Comparison of ENCODE assay signal across 17 mouse cellular contexts in genomic region chr15:78872021-78872608, GRCm38 (mm10). TPM values are rescaled to one million over a fixed set of nuclear protein-coding genes. Genes with fewer than 3 reads are reported as not detected.
DNase-seq lines count a peak whose midpoint lies in the region; ATAC-seq and TF ChIP-seq lines count a peak whose summit lies in the region.
"Had no signal": no experiment of that assay in that cellular context is flagged by ENCODE, and none has a peak within 500 bp of the region (broad histone marks: within the 10 kb centered on the region; RNA-seq: fewer than 3 reads in every experiment).

No protein-coding gene starts in this region.

- no peaks in the 10 kb centered on the region for H3K9me3 ChIP-seq in kidney, embryonic 16.5 days (ENCODE audit: low read length)
- H3K9me3 ChIP-seq in midbrain, postnatal 0 days (ENCODE audit: low read length), result no peaks in the 10 kb centered on the region
- H3K9me3 ChIP-seq in midbrain, embryonic 10.5 days (replicated peaks), result no peaks in the 10 kb centered on the region
- H3K9me3 ChIP-seq: heart, embryonic 15.5 days; hindbrain, embryonic 13.5 days had no signal

- H3K9ac ChIP-seq in kidney, embryonic 16.5 days (replicated peaks; ENCODE audit: low read length), result 0 out of 2 replicates have a peak overlapping the region, but pooled peaks have one; percentile 28
- no peak overlapping the region for H3K9ac ChIP-seq in midbrain, postnatal 0 days (replicated peaks; ENCODE audit: low read length, poor library complexity, severe bottlenecking)
- H3K9ac ChIP-seq: heart, embryonic 15.5 days; hindbrain, embryonic 13.5 days had no signal

- 45% methylated on average over 5 of the region's 5 CpGs for WGBS in kidney, embryonic 16.5 days
- WGBS in midbrain, postnatal 0 days, result 48% methylated on average over 5 of the region's 5 CpGs
- WGBS in midbrain, embryonic 10.5 days, result 65% methylated on average over 5 of the region's 5 CpGs

- ATAC-seq in kidney, embryonic 16.5 days (ENCODE audit: low FRiP score, low TSS enrichment), result no peak
- ATAC-seq in midbrain, postnatal 0 days (ENCODE audit: low FRiP score), result no peak
- ATAC-seq in activated CD4-positive, CD25-positive, alpha-beta regulatory T cell, adult 4 months, result no peak
- ATAC-seq: forebrain, embryonic 16.5 days had no signal

- no peak overlapping the region for H3K4me2 ChIP-seq in kidney, embryonic 16.5 days (replicated peaks; ENCODE audit: low read depth, low read length)
- H3K4me2 ChIP-seq in midbrain, postnatal 0 days (ENCODE audit: low read depth, low read length, poor library complexity, severe bottlenecking), result no peak overlapping the region
- H3K4me2 ChIP-seq: heart, embryonic 15.5 days; hindbrain, embryonic 13.5 days had no signal

- no peaks in the 10 kb centered on the region for H3K27me3 ChIP-seq in kidney, embryonic 16.5 days (ENCODE audit: insufficient read depth, low read length)
- H3K27me3 ChIP-seq in midbrain, postnatal 0 days (ENCODE audit: insufficient read depth, low read length), result no peaks in the 10 kb centered on the region
- H3K27me3 ChIP-seq in midbrain, embryonic 10.5 days (ENCODE audit: low read depth, poor library complexity, severe bottlenecking), result no peaks in the 10 kb centered on the region
- H3K27me3 ChIP-seq: heart, embryonic 15.5 days; hindbrain, embryonic 13.5 days had no signal

- H3K4me3 ChIP-seq in kidney, embryonic 16.5 days (ENCODE audit: low read length), result no peak overlapping the region
- no peak overlapping the region for H3K4me3 ChIP-seq in midbrain, postnatal 0 days (ENCODE audit: low read depth, low read length)
- H3K4me3 ChIP-seq in midbrain, embryonic 10.5 days, result no peak overlapping the region
- H3K4me3 ChIP-seq: heart, embryonic 15.5 days; hindbrain, embryonic 13.5 days had no signal

- H3K36me3 ChIP-seq in kidney, embryonic 16.5 days (ENCODE audit: insufficient read depth, low read length), result no peaks in the 10 kb centered on the region
- H3K36me3 ChIP-seq in midbrain, postnatal 0 days (ENCODE audit: insufficient read depth, low read length), result no peaks in the 10 kb centered on the region
- H3K36me3 ChIP-seq in midbrain, embryonic 10.5 days, result no peaks in the 10 kb centered on the region
- H3K36me3 ChIP-seq: heart, embryonic 15.5 days; hindbrain, embryonic 13.5 days had no signal

- no peak overlapping the region for H3K27ac ChIP-seq in kidney, embryonic 16.5 days (ENCODE audit: low read length)
- H3K27ac ChIP-seq in midbrain, postnatal 0 days (ENCODE audit: low read depth, low read length), result no peak overlapping the region
- no peak overlapping the region for H3K27ac ChIP-seq in midbrain, embryonic 10.5 days (replicated peaks)
- H3K27ac ChIP-seq: heart, embryonic 15.5 days; hindbrain, embryonic 13.5 days; macrophage had no signal

- DNase-seq in embryo, embryonic 10.5 days (ENCODE audit: low spot score), result peak; percentile 15
- no peak for DNase-seq in embryo, embryonic 9.5 days (ENCODE audit: extremely low spot score)
- DNase-seq in kidney, adult 8-10 months, result no peak
- no peak for DNase-seq in midbrain, postnatal 0 days (ENCODE audit: low spot score)
- DNase-seq in midbrain, embryonic 10.5 days (ENCODE audit: low spot score), result no peak
- no peak for DNase-seq in B cell, adult 2 months
- DNase-seq: cerebellum, adult 18-20 months; heart, adult 11 months; kidney, adult 9 months; midbrain, embryonic 14.5 days had no signal

- H3K4me1 ChIP-seq in kidney, embryonic 16.5 days (ENCODE audit: insufficient read depth, low read length), result peaks cover 34% of the 10 kb centered on the region
- H3K4me1 ChIP-seq in midbrain, postnatal 0 days (ENCODE audit: insufficient read depth, low read length), result peaks cover 5% of the 10 kb centered on the region; the same call in 1 of the 2 replicates
- H3K4me1 ChIP-seq in midbrain, embryonic 10.5 days, result peaks cover 51% of the 10 kb centered on the region

- TF ChIP-seq CTCF in midbrain, postnatal 0 days (IDR thresholded peaks at IDR 0.05), result peak; percentile 27

RNA-seq across cellular contexts. Expression of gene Gga1, which starts 4.9 kb away (rescaled TPM):
- 54.7 and 61.9 TPM in 2 replicates for polyA plus RNA-seq in kidney, embryonic 16.5 days (2015; fragmentation: Nextera tagmentation; extraction: Ambion mirVana)
- 37.0 and 42.8 TPM in 2 replicates for total RNA-seq in midbrain, postnatal 0 days (2014; rRNA removed)
- polyA plus RNA-seq in midbrain, postnatal 0 days (2015; fragmentation: Nextera tagmentation; extraction: Ambion mirVana), result 42.4 and 43.4 TPM in 2 replicates
- 47.1 and 52.8 TPM in 2 replicates for polyA plus RNA-seq in midbrain, embryonic 10.5 days (2016; fragmentation: Nextera tagmentation; extraction: Ambion mirVana)
- 10 to 100 TPM; 13.8 to 18.1 TPM for polyA plus RNA-seq in activated CD4-positive, CD25-positive, alpha-beta regulatory T cell, adult 4 months (2017; shearing (Covaris generic))

RNA-seq across cellular contexts. Expression of gene Lgals2, which starts 16.8 kb away (rescaled TPM):
- polyA plus RNA-seq in kidney, embryonic 16.5 days (2015; fragmentation: Nextera tagmentation; extraction: Ambion mirVana), result 0.54 and 0.77 TPM in 2 replicates
- not detected in 2 replicates for total RNA-seq in midbrain, postnatal 0 days (2014; rRNA removed)
- not detected in 2 replicates for polyA plus RNA-seq in midbrain, postnatal 0 days (2015; fragmentation: Nextera tagmentation; extraction: Ambion mirVana)
- polyA plus RNA-seq in midbrain, embryonic 10.5 days (2016; fragmentation: Nextera tagmentation; extraction: Ambion mirVana), result not detected in 2 replicates
- polyA plus RNA-seq in activated CD4-positive, CD25-positive, alpha-beta regulatory T cell, adult 4 months (2017; shearing (Covaris generic)), result not detected
- total RNA-seq: gastrocnemius, adult 18-20 months had no signal
- polyA plus RNA-seq: forebrain, embryonic 16.5 days; hindbrain, embryonic 13.5 days; macrophage; midbrain, embryonic 14.5 days had no signal

RNA-seq across cellular contexts. Expression of gene Gm49510, which starts 27.4 kb away (rescaled TPM):
- 0.37 and 0.70 TPM in 2 replicates for polyA plus RNA-seq in kidney, embryonic 16.5 days (2015; fragmentation: Nextera tagmentation; extraction: Ambion mirVana)
- 1.7 TPM in 1 of 2 replicates, not detected in the other for total RNA-seq in midbrain, postnatal 0 days (2014; rRNA removed)
- polyA plus RNA-seq in midbrain, postnatal 0 days (2015; fragmentation: Nextera tagmentation; extraction: Ambion mirVana), result 0.17 TPM in 1 of 2 replicates, not detected in the other
- polyA plus RNA-seq in midbrain, embryonic 10.5 days (2016; fragmentation: Nextera tagmentation; extraction: Ambion mirVana), result 0.12 TPM in 1 of 2 replicates, not detected in the other
- polyA plus RNA-seq in activated CD4-positive, CD25-positive, alpha-beta regulatory T cell, adult 4 months (2017; shearing (Covaris generic)), result not detected
- total RNA-seq: gastrocnemius, adult 18-20 months had no signal
- polyA plus RNA-seq: heart, embryonic 15.5 days; hindbrain, embryonic 13.5 days; macrophage; midbrain, embryonic 14.5 days had no signal

RNA-seq across cellular contexts. Expression of gene Sh3bp1, which starts 27.5 kb away (rescaled TPM):
- 33.1 and 41.0 TPM in 2 replicates for polyA plus RNA-seq in kidney, embryonic 16.5 days (2015; fragmentation: Nextera tagmentation; extraction: Ambion mirVana)
- 4.2 and 4.5 TPM in 2 replicates for total RNA-seq in midbrain, postnatal 0 days (2014; rRNA removed)
- polyA plus RNA-seq in midbrain, postnatal 0 days (2015; fragmentation: Nextera tagmentation; extraction: Ambion mirVana), result 4.0 and 4.7 TPM in 2 replicates
- polyA plus RNA-seq in midbrain, embryonic 10.5 days (2016; fragmentation: Nextera tagmentation; extraction: Ambion mirVana), result 16.5 and 18.7 TPM in 2 replicates
- polyA plus RNA-seq in activated CD4-positive, CD25-positive, alpha-beta regulatory T cell, adult 4 months (2017; shearing (Covaris generic)), result 10 to 100 TPM; 43.8 to 75.5 TPM

RNA-seq across cellular contexts. Expression of gene Cdc42ep1, which starts 29.7 kb away (rescaled TPM):
- 58.5 and 59.7 TPM in 2 replicates for polyA plus RNA-seq in kidney, embryonic 16.5 days (2015; fragmentation: Nextera tagmentation; extraction: Ambion mirVana)
- total RNA-seq in midbrain, postnatal 0 days (2014; rRNA removed), result 14.1 and 14.9 TPM in 2 replicates
- 14.8 and 14.9 TPM in 2 replicates for polyA plus RNA-seq in midbrain, postnatal 0 days (2015; fragmentation: Nextera tagmentation; extraction: Ambion mirVana)
- 12.9 and 14.3 TPM in 2 replicates for polyA plus RNA-seq in midbrain, embryonic 10.5 days (2016; fragmentation: Nextera tagmentation; extraction: Ambion mirVana)
- not detected for polyA plus RNA-seq in activated CD4-positive, CD25-positive, alpha-beta regulatory T cell, adult 4 months (2017; shearing (Covaris generic))
- polyA plus RNA-seq: macrophage had no signal
